Mouse (Mus musculus): ENCODE measurements around the gene Jph3. TPM values are rescaled to one million over a fixed set of nuclear protein-coding genes. Genes with fewer than 3 reads are reported as not detected.

Gene Jph3
- total RNA-seq, 2 experiments from 2014 or later, result 1.1 to 1.8 TPM

- DNase-seq, result no peak
These were observed 57.1 kb downstream of the Jph3 start for GRCm38 (mm10) chr8:121786542-121786941.

GRCm38 (mm10) chr8:121788786-121789185 lies 59.4 kb downstream of the Jph3 start:
- no peak for DNase-seq

GRCm38 (mm10) chr8:121792159-121792558 lies 62.7 kb downstream of the Jph3 start:
- DNase-seq, result no peak

- DNase-seq, result no peak
These were observed 63.2 kb downstream of the Jph3 start for GRCm38 (mm10) chr8:121792627-121793026.

- no peak for DNase-seq
These were observed 64.7 kb downstream of the Jph3 start for GRCm38 (mm10) chr8:121794151-121794550.

GRCm38 (mm10) chr8:121795461-121795860 lies 66.0 kb downstream of the Jph3 start:
- no peak for DNase-seq

GRCm38 (mm10) chr8:121796406-121796805 lies 67.0 kb downstream of the Jph3 start:
- peak in 1 of 2 experiments; percentile 40 for DNase-seq

- no peak for DNase-seq
These were observed 69.0 kb downstream of the Jph3 start for GRCm38 (mm10) chr8:121798401-121798800.

GRCm38 (mm10) chr8:121804829-121805228 lies 75.4 kb downstream of the Jph3 start:
- no peak for DNase-seq

GRCm38 (mm10) chr8:121806126-121806525 lies 76.7 kb downstream of the Jph3 start:
- DNase-seq, result no peak

- no peak for DNase-seq
These were observed 78.6 kb downstream of the Jph3 start for GRCm38 (mm10) chr8:121808032-121808431.

- DNase-seq, result peak; percentile 43 to 60
These were observed 80.2 kb downstream of the Jph3 start for GRCm38 (mm10) chr8:121809524-121810155.

GRCm38 (mm10) chr8:121811502-121811901 lies 82.1 kb downstream of the Jph3 start:
- DNase-seq, result peak in 1 of 2 experiments; percentile 41

GRCm38 (mm10) chr8:121811931-121812570 lies 82.6 kb downstream of the Jph3 start:
- DNase-seq, result peak in 1 of 2 experiments; percentile 47

GRCm38 (mm10) chr8:121818226-121818625 lies 88.8 kb downstream of the Jph3 start:
- DNase-seq, result no peak

- DNase-seq, result no peak
These were observed 91.4 kb downstream of the Jph3 start for GRCm38 (mm10) chr8:121820840-121821239.

GRCm38 (mm10) chr8:121821320-121821719 lies 91.9 kb downstream of the Jph3 start:
- DNase-seq, result no peak

GRCm38 (mm10) chr8:121821770-121822169 lies 92.3 kb downstream of the Jph3 start:
- DNase-seq, result no peak

- no peak for DNase-seq
These were observed 98.3 kb downstream of the Jph3 start for GRCm38 (mm10) chr8:121827726-121828125.

- no peak for DNase-seq
These were observed 99.1 kb downstream of the Jph3 start for GRCm38 (mm10) chr8:121828376-121829023.

- DNase-seq, result peak; percentile 88
These were observed 99.8 kb downstream of the Jph3 start, which contains the start of gene Klhdc4 for GRCm38 (mm10) chr8:121829048-121829776. Gene Klhdc4 (minus strand): TSS chr8:121829569.

GRCm38 (mm10) chr8:121829777-121830362 lies 100.4 kb downstream of the Jph3 start:
- peak; percentile 13 to 58 for DNase-seq
